Comparison of ENCODE assay signal across 14 mouse cellular contexts in the genomic region with DNA sequence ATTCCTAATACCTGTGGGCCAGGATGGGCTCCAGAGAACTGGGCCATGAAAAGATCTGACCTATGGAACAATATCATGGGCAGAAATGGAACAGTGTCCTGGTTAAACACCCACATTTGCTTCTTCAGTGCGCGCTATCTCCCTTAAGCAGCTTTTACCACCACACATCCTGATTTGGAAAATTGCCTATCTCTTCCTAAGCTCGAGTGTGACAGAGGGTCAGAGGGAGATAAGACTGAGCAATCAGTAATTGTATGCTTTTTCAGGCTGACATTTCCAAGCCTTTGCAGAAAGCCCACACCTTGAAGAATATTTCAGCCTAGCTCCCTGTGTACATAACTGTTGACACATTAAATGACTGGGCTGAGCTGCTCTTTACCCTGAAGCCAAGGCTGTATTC.
"Had no signal": no experiment of that assay in that cellular context is flagged by ENCODE, and none has a peak within 500 bp of the region (broad histone marks: within the 10 kb centered on the region; RNA-seq: fewer than 3 reads in every experiment).

No protein-coding gene starts in this region.

- H3K36me3 ChIP-seq: kidney, embryonic 15.5 days; limb, embryonic 12.5 days; limb, embryonic 15.5 days; liver, embryonic 13.5 days; lung, embryonic 15.5 days; midbrain, embryonic 10.5 days; midbrain, embryonic 13.5 days; neural tube, embryonic 13.5 days; stomach, embryonic 15.5 days had no signal

- H3K4me3 ChIP-seq: kidney, embryonic 15.5 days; limb, embryonic 12.5 days; limb, embryonic 15.5 days; liver, embryonic 13.5 days; lung, embryonic 15.5 days; midbrain, embryonic 10.5 days; midbrain, embryonic 13.5 days; myocyte; neural tube, embryonic 13.5 days; stomach, embryonic 15.5 days had no signal

- H3K27ac ChIP-seq: kidney, embryonic 15.5 days; limb, embryonic 12.5 days; limb, embryonic 15.5 days; liver, embryonic 13.5 days; lung, embryonic 15.5 days; midbrain, embryonic 10.5 days; midbrain, embryonic 13.5 days; neural tube, embryonic 13.5 days; stomach, embryonic 15.5 days had no signal

- ATAC-seq: midbrain, embryonic 13.5 days; midbrain, embryonic 16.5 days had no signal

- H3K4me1 ChIP-seq: kidney, embryonic 15.5 days; lung, embryonic 15.5 days; midbrain, embryonic 13.5 days; neural tube, embryonic 13.5 days; stomach, embryonic 15.5 days had no signal

- H3K9me3 ChIP-seq: kidney, embryonic 15.5 days; limb, embryonic 12.5 days; limb, embryonic 15.5 days; liver, embryonic 13.5 days; lung, embryonic 15.5 days; midbrain, embryonic 10.5 days; midbrain, embryonic 13.5 days; neural tube, embryonic 13.5 days; stomach, embryonic 15.5 days had no signal

- H3K9ac ChIP-seq: kidney, embryonic 15.5 days; limb, embryonic 12.5 days; limb, embryonic 15.5 days; liver, embryonic 13.5 days; lung, embryonic 15.5 days; midbrain, embryonic 13.5 days; neural tube, embryonic 13.5 days; stomach, embryonic 15.5 days had no signal

- H3K27me3 ChIP-seq: kidney, embryonic 15.5 days; limb, embryonic 12.5 days; limb, embryonic 15.5 days; liver, embryonic 13.5 days; lung, embryonic 15.5 days; midbrain, embryonic 13.5 days; neural tube, embryonic 13.5 days; stomach, embryonic 15.5 days had no signal

- DNase-seq: left cerebral cortex, postnatal 4 days; liver, embryonic 13.5 days; retina, postnatal 1 day; right cerebral cortex, postnatal 25 days had no signal

- H3K4me2 ChIP-seq: kidney, embryonic 15.5 days; limb, embryonic 12.5 days; limb, embryonic 15.5 days; liver, embryonic 13.5 days; lung, embryonic 15.5 days; midbrain, embryonic 13.5 days; neural tube, embryonic 13.5 days; stomach, embryonic 15.5 days had no signal
